Mouse (Mus musculus) inflammation-experienced regulatory T-cells, adult 6 months (primary cell): ENCODE measurements around the gene Gm47985. TPM values are rescaled to one million over a fixed set of nuclear protein-coding genes. Genes with fewer than 3 reads are reported as not detected.
"Not testable (repeated sequence)": the region's sequence is repeated elsewhere in the genome, so short reads cannot be mapped to it uniquely, and the experiment has no call there.

Experiments used
- ATAC-seq: one replicate; pipeline ENCODE4 v1.8.0; 2017
- polyA plus RNA-seq, 3 experiments: library from polyadenylated mRNA; unstranded; fragments of 100-300 nt; shearing (Covaris generic); gene quantifications; one replicate each; pipeline ENCODE4 v1.2.1; 2017

Gene Gm47985
- under 1 TPM in 1 of 3 experiments, not detected in 2; 0.34 TPM for polyA plus RNA-seq

- not testable (repeated sequence) for ATAC-seq
These were observed at the start of gene Gm47985 for GRCm38 (mm10) chr1:151182266-151182665. Gene Gm47985 (plus strand): TSS chr1:151182537.

- ATAC-seq: no peak
These were observed 49.7 kb upstream of the Gm47985 start for GRCm38 (mm10) chr1:151132686-151133085.

- no peak for ATAC-seq
These were observed 43.9 kb upstream of the Gm47985 start for GRCm38 (mm10) chr1:151138388-151138787.

DNA sequence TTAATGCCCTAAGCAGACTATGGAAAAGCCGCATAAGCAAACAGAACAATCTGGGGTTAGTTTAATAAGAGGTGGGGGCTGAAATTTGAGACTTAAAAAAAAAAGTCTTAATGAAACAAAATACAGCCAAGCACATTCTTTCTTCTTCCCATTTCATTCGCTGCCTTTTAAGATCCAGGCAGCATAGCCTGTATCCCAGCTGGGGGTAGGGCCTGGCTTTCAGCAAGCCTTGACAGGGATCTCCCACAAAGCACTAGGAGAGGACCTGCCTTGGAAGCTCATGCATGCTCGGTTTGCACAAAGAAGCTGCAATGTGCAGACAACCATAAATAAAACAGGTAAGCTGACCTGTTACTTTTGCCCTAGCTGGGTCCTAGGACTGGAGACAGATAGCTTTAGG is 41.4 kb upstream of the Gm47985 start:
- ATAC-seq: no peak

DNA sequence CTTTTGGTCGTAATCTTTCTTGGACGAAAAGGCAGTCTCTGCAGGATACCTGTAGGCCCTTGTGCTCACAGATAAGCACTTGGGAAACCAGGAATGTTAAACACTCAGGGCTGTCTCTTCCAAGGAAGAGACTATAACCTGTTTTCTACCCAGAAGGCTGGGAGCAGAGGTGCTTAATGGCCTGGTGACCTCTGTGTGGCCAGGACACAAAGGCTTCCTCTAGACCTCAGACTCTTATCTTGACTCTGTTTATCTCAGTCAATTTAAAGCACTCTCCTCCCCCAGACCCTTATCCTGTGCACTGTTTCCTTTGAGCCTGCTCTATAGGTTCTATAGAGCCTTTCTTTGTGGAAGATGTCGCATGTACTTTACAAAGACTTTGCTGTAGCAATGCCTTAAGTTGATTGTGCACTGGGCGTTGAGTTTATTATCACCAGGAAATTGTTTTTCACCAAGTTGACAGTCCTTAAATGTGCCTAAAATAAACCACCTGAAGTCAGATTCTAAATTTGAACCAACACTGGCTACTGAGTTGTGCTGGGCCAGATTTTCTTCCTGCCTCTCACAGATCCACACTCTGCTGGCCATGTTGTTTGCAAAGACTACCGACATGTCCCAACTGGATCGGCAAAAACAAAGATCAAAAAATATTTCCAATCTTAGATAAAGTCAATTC is 37.7 kb upstream of the Gm47985 start:
- no peak for ATAC-seq

GRCm38 (mm10) chr1:151147801-151148200 is 34.5 kb upstream of the Gm47985 start:
- ATAC-seq: no peak

DNA sequence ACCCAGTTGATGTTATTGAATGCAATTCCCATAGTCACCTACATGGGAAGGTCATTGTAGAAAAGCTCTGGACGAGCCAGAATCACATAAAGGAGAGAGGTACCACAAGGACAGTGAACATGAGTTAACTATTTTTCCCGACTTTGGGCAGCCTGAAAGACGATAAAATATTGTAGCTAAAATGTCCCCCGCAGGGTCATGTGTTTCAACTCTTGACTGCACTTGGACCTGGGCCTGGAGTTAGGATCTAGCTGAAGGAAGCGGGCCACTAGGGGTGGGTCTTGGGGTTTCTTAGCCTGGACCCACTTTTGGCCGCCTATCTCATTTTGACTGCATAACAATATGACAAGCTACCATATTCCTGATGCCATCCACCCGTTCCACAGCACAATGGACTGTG is 32.1 kb upstream of the Gm47985 start:
- no peak for ATAC-seq

GRCm38 (mm10) chr1:151151089-151151488 is 31.2 kb upstream of the Gm47985 start:
- no peak for ATAC-seq

DNA sequence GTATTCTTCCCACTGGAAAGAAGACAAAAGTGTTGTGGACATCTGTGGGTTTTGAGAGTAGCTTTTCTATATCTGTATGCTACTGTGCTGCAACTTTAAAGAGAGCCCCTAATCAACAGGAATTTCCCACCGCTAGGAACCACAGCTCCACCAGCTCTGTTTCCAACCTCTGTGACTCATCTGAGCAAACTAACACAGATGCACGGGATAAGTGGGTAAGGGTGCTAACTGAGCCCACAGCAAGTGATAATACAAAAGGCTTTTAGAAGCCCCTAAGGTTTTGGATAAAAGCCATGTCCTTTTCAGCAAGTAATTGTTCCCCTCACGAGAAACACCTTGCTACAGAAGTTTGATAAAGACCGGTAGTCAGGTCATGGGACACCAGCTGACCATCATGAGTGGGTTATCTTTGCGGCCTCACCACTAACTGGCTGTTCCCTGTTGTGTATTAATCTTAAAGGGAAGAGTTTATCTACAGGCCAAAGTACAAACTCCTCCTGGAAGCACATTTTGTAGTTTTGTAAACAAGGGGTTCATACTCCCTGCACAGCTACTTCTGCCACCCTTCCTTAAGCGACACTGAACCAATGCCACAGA is 29.2 kb upstream of the Gm47985 start:
- ATAC-seq: no peak

- not testable (repeated sequence) for ATAC-seq
These were observed 28.2 kb upstream of the Gm47985 start for GRCm38 (mm10) chr1:151154131-151154530.

DNA sequence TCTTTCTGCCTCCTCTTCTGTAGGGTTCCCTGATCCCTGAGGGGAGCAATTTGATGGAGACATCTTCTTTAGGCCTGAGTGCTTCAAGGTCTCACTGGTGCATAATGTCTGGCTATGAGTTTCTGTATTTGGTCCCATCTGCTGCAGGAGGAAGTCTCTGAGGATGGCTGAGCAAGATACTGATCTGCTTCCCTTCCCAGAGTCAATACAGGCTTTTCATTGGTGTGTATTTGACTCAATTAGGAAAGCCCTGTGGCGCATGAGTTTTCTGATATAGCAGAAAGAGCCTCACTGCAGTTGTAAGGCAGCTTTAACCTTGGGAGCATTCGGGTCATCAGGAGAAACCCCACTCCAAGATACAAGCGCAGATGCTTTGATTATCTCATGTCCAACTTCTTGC is 26.2 kb upstream of the Gm47985 start:
- ATAC-seq: no peak

DNA sequence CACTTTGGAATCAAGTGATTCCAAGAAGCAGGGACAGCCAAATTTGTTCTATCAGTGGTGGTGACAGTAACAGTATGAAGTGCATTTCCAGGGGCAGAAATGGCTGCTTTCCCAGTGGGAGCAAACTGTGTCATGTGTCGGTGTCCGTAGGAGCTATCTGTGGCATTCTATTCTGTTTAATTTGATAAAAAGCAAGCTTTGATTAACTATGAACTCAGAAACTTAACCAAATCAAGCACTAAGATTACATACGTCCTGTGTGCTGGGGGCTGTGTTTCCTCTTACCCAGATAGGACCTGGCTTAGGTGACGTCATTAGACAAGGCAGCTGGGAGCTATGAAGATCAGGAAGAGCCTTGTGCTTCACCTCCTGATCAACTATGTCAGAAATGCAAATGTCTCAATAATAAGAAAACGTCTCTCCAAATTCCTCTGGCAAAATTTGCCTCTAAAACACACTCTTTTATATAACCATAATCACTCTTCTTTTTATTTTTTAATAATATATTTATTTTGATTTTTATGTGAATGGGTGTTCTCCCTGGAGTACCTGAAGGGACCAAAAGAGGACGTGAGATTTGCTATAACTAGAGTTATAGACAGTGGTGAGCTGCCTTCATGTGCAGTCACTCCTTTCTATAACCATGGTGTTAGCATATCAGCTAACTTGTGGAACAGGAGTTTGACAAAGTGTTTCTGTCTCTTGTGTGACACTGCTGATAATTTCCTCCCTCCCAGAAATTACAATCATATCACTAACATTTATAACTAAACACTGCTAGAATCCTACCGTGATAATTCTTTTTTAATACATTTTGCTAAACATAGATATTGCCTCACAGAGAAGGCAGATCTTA is 25.3 kb upstream of the Gm47985 start:
- ATAC-seq: no peak

DNA sequence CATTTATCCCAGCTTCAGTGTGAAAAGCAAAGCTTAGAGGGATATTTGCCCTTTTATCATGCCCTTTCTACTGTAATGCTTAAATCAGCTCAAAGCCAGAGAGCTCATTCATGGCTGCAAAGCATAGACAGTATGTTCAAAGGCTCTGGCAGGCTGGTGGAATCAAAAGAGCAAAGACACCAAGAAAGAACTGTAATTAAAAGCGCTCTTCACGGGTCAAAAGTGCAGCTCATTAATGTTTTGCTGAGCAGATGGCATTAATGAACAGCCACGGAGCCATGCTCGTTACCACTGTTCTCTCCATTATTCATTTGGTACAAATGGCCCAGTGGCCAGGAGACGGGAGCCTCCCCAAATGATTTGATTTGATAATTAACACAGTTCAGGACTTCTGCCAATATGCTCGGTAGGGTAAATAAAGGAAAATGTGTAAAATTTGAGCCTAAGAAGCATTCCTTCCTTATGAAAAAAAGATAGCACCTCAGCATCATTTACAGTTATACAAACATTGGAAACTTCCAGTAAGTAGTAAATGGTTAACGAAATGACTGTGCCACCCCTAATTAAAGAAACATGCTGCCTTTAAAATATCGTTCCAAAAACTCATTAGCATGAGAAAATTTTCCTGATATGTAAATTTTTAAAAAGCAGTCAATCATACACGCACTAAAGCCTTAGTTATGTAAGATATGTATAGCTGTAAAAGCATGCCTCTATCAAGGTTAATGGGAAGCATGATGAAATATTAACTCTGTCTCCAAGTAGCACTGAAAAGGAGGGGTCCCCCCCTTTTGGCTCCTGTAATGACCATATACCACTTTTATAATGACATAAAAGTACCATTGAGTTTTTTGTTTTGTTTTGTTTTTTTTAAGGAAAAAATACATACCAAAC is 24.1 kb upstream of the Gm47985 start:
- no peak for ATAC-seq

DNA sequence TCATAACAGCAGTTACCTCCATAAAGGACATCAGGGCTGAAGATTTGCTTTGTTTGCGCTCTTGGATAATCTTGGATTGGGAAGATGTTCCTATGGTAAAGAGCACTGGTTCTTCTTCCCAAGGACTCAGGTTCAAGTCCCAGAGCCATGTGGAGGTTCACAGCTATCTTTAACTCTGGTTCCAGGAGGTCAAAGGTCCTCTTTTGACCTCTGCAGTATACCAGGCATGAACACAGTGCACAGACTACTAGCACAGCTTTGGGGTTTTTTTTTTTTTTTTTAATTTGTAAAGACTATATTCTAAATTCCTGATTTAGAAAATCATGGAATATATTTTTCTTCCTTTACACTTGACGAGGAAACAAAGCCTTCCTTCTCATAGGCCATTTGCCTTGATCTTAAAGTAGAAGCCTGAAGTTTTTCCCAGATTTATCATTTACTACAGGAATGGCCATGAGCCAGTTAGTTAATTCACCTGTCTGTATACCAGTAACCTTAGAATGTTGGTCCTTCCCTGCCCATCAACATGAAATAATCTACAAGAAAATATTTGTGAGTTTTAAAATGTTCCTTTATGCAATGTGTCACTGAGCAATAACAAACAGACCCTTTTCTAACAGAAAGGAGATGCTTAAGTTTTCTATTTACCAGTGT is 23.4 kb upstream of the Gm47985 start:
- ATAC-seq: no peak

GRCm38 (mm10) chr1:151166031-151166430 is 16.3 kb upstream of the Gm47985 start:
- ATAC-seq: no peak

DNA sequence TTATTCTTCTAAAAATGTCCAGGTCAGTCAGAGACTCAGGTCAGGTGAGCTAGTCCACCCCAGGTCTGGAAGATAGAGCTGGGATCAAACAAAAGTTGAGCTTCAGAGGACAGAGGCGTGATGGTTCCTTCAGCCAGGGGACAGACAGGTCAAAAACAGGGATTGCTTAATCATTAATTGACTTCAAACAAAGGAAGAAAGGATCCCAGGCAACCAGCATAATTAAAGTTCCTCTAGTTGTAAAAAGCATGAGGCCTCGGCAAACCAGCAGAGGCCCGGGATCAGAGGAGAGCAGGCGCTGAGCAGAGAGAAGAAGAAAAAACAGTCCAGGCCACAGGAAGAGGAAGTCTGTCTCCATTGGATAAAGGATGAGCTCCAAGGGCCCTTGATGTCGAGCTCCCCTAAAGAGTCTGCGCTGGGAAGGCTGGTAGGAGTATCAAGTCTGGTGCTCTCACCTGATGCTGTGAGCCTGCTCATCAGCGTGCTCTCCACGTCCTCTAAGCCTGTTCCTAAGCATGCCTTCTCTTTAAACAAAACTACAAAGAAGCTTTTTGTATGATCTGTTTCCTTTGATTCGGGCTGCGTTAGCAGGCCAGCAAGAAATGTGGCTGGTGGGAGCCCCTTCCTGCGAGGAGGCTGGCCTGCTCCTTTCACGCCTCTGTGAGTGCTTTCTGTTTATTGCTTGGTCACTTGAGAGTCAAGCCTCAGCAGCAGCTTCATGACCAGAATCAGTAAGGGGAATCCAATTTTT is 14.9 kb upstream of the Gm47985 start:
- ATAC-seq: peak; percentile 21

- ATAC-seq: no peak
These were observed 13.7 kb upstream of the Gm47985 start for GRCm38 (mm10) chr1:151168637-151169036.

- no peak for ATAC-seq
These were observed 10.5 kb upstream of the Gm47985 start for GRCm38 (mm10) chr1:151171572-151172461.

- ATAC-seq: peak; percentile 96
These were observed 5.1 kb upstream of the Gm47985 start for GRCm38 (mm10) chr1:151177030-151177936.
